Mouse (Mus musculus) forebrain, embryonic 11.5 days (tissue): ENCODE measurements at regions not wholly inside any gene's neighbourhood (a gene's known extent, or its start where the extent isn't known, plus 50 kb on each side); places are given as distances from the start of the nearest gene placed in this dataset.

ENCODE experiments used
- ATAC-seq: fragments of 200-750 bp; cut with Nextera tagmentation; replicated peaks from 2 replicates; pipeline ENCODE4 v1.8.0; 2017; ENCODE audit warnings: moderate TSS enrichment; ENCODE audit not compliant: low FRiP score
- DNase-seq: peaks from one replicate; pipeline ENCODE4 v3.0.0-alpha.2; 2017; ENCODE audit warnings: low spot score
- H3K27ac ChIP-seq: fragments of 300-500 bp; sonication (generic); 2 replicates; pipeline ENCODE4 v1.5.1; 2014; ENCODE audit warnings: low read depth, low read length
- H3K27me3 ChIP-seq: fragments of 300-500 bp; sonication (generic); 2 replicates; pipeline ENCODE4 v1.6.1; 2014; ENCODE audit warnings: mild to moderate bottlenecking, low read length, mixed read lengths; ENCODE audit not compliant: control insufficient read depth, insufficient read depth
- H3K36me3 ChIP-seq: fragments of 300-500 bp; sonication (generic); 2 replicates; pipeline ENCODE4 v1.6.1; 2014; ENCODE audit warnings: mild to moderate bottlenecking, low read length, moderate library complexity, mixed read lengths; ENCODE audit not compliant: control insufficient read depth, insufficient read depth
- H3K4me1 ChIP-seq: fragments of 300-500 bp; sonication (generic); replicated peaks from 2 replicates; pipeline ENCODE4 v1.6.1; 2014; ENCODE audit warnings: low read length, mixed read lengths; ENCODE audit not compliant: control insufficient read depth, insufficient read depth
- H3K4me2 ChIP-seq: fragments of 300-500 bp; sonication (generic); 2 replicates; pipeline ENCODE4 v1.6.1; 2014; ENCODE audit warnings: low read depth, mild to moderate bottlenecking, low read length, moderate library complexity, mixed read lengths; ENCODE audit not compliant: severe bottlenecking
- H3K4me3 ChIP-seq: fragments of 300-500 bp; sonication (generic); 2 replicates; pipeline ENCODE4 v1.5.1; 2014; ENCODE audit warnings: low read depth, low read length
- H3K9ac ChIP-seq: fragments of 300-500 bp; sonication (generic); 2 replicates; pipeline ENCODE4 v1.6.1; 2014; ENCODE audit warnings: low read length
- H3K9me3 ChIP-seq: fragments of 300-500 bp; sonication (generic); 2 replicates; pipeline ENCODE4 v1.6.1; 2016; ENCODE audit warnings: low read length, mixed read lengths; ENCODE audit not compliant: control insufficient read depth
- WGBS: fragments of 180-500 bp; shearing (Covaris S2); extraction: QIAGEN DNeasy Blood & Tissue Kit; methylation state at CpG from one replicate; pipeline ENCODE4 v1.1.7; 2014; 5-methylcytosine and 5-hydroxymethylcytosine counted together

- no peak for DNase-seq
- ATAC-seq: no peak
- no peak overlapping the region for H3K27ac ChIP-seq
- H3K36me3 ChIP-seq: no peaks in the 10 kb centered on the region
- H3K9me3 ChIP-seq: no peaks in the 10 kb centered on the region
- no peaks in the 10 kb centered on the region for H3K27me3 ChIP-seq
- H3K4me2 ChIP-seq: no peak overlapping the region
- 92% methylated on average over 3 of the region's 3 CpGs for WGBS
- H3K9ac ChIP-seq: no peak overlapping the region
- no peak overlapping the region for H3K4me3 ChIP-seq
- H3K4me1 ChIP-seq: peaks cover 2% of the 10 kb centered on the region; the same call in 1 of the 2 replicates
Observed at GRCm38 (mm10) chr8:116452806-116453205, 52.0 kb upstream of the Dynlrb2 start.

- DNase-seq (no peak), ATAC-seq (no peak)
- 64% methylated on average over 3 of the region's 3 CpGs for WGBS
- H3K4me2 ChIP-seq: no peak overlapping the region
- no peak overlapping the region for H3K9ac ChIP-seq
- H3K27ac ChIP-seq: no peak overlapping the region
- no peaks in the 10 kb centered on the region for H3K36me3 ChIP-seq
- no peak overlapping the region for H3K4me3 ChIP-seq
- H3K9me3 ChIP-seq: no peaks in the 10 kb centered on the region
- peaks cover 2% of the 10 kb centered on the region; the same call in 1 of the 2 replicates for H3K4me1 ChIP-seq
- H3K27me3 ChIP-seq: no peaks in the 10 kb centered on the region
Observed at GRCm38 (mm10) chr8:116451397-116451796, 53.4 kb upstream of the Dynlrb2 start.

GRCm38 (mm10) chr8:116447452-116447851, 57.3 kb upstream of the Dynlrb2 start:
- DNase-seq (no peak), ATAC-seq (no peak)
- H3K4me3 ChIP-seq: no peak overlapping the region
- no peaks in the 10 kb centered on the region for H3K36me3 ChIP-seq
- H3K9me3 ChIP-seq: no peaks in the 10 kb centered on the region
- WGBS: 93% methylated on average over 2 of the region's 2 CpGs
- no peak overlapping the region for H3K9ac ChIP-seq
- H3K27ac ChIP-seq: no peak overlapping the region
- H3K27me3 ChIP-seq: no peaks in the 10 kb centered on the region
- H3K4me1 ChIP-seq: peaks cover 2% of the 10 kb centered on the region; the same call in 1 of the 2 replicates
- no peak overlapping the region for H3K4me2 ChIP-seq

- WGBS: 60% methylated on average over 2 of the region's 2 CpGs
- ATAC-seq: no peak
Observed at GRCm38 (mm10) chr8:116442827-116443226, 61.9 kb upstream of the Dynlrb2 start.

GRCm38 (mm10) chr8:116438895-116439294, 65.9 kb upstream of the Dynlrb2 start:
- ATAC-seq: peak; percentile 69; the same call in 1 of the 2 replicates
- WGBS: 17% methylated on average over 7 of the region's 7 CpGs
- H3K27me3 ChIP-seq: no peaks in the 10 kb centered on the region

More at GRCm38 (mm10) chr8:116442827-116443226, 61.9 kb upstream of the Dynlrb2 start:
- no peak overlapping the region for H3K27ac ChIP-seq
- no peaks in the 10 kb centered on the region for H3K9me3 ChIP-seq
- H3K9ac ChIP-seq: no peak overlapping the region
- no peaks in the 10 kb centered on the region for H3K36me3 ChIP-seq
- DNase-seq: no peak
- H3K4me1 ChIP-seq: no peaks in the 10 kb centered on the region
- H3K4me3 ChIP-seq: no peak overlapping the region
- H3K27me3 ChIP-seq: no peaks in the 10 kb centered on the region
- H3K4me2 ChIP-seq: no peak overlapping the region

GRCm38 (mm10) chr8:116435268-116435980, 69.3 kb upstream of the Dynlrb2 start:
- no peak for DNase-seq
- Histone ChIP-seq H3K4me3 (no peak overlapping the region), H3K27ac (no peak overlapping the region), H3K4me1 (no peaks in the 10 kb centered on the region), H3K27me3 (no peaks in the 10 kb centered on the region), H3K9ac (no peak overlapping the region), H3K9me3 (no peaks in the 10 kb centered on the region), H3K36me3 (no peaks in the 10 kb centered on the region), H3K4me2 (no peak overlapping the region)
- WGBS: 69% methylated on average over 15 of the region's 15 CpGs
- no peak for ATAC-seq

More at GRCm38 (mm10) chr8:116438895-116439294, 65.9 kb upstream of the Dynlrb2 start:
- H3K27ac ChIP-seq: no peak overlapping the region
- no peak overlapping the region for H3K4me3 ChIP-seq
- no peaks in the 10 kb centered on the region for H3K36me3 ChIP-seq
- no peak overlapping the region for H3K4me2 ChIP-seq
- H3K9ac ChIP-seq: no peak overlapping the region
- no peaks in the 10 kb centered on the region for H3K9me3 ChIP-seq
- DNase-seq: peak; percentile 89
- H3K4me1 ChIP-seq: no peaks in the 10 kb centered on the region

GRCm38 (mm10) chr8:116430051-116430450, 74.7 kb upstream of the Dynlrb2 start:
- DNase-seq: no peak

GRCm38 (mm10) chr8:116429649-116430048, 75.1 kb upstream of the Dynlrb2 start:
- Histone ChIP-seq H3K4me1 (no peaks in the 10 kb centered on the region), H3K36me3 (no peaks in the 10 kb centered on the region), H3K4me2 (no peak overlapping the region), H3K9me3 (no peaks in the 10 kb centered on the region; the same call in 1 of the 2 replicates), H3K9ac (no peak overlapping the region), H3K27ac (no peak overlapping the region), H3K27me3 (no peaks in the 10 kb centered on the region), H3K4me3 (no peak overlapping the region)
- no peak for DNase-seq
- 78% methylated on average over 6 of the region's 6 CpGs for WGBS
- ATAC-seq: no peak

More at GRCm38 (mm10) chr8:116430051-116430450, 74.7 kb upstream of the Dynlrb2 start:
- H3K9ac ChIP-seq: no peak overlapping the region
- no peaks in the 10 kb centered on the region for H3K36me3 ChIP-seq
- no peak overlapping the region for H3K4me3 ChIP-seq
- H3K27me3 ChIP-seq: no peaks in the 10 kb centered on the region
- H3K4me1 ChIP-seq: no peaks in the 10 kb centered on the region
- no peak overlapping the region for H3K4me2 ChIP-seq
- H3K9me3 ChIP-seq: no peaks in the 10 kb centered on the region; the same call in 1 of the 2 replicates
- 85% methylated on average over 5 of the region's 5 CpGs for WGBS
- no peak overlapping the region for H3K27ac ChIP-seq
- ATAC-seq: no peak

- H3K27me3 ChIP-seq: no peaks in the 10 kb centered on the region
- no peak for ATAC-seq
- H3K4me2 ChIP-seq: no peak overlapping the region
- H3K4me1 ChIP-seq: no peaks in the 10 kb centered on the region
- WGBS: 78% methylated on average over 6 of the region's 6 CpGs
- no peak overlapping the region for H3K27ac ChIP-seq
- DNase-seq: no peak
- H3K9ac ChIP-seq: no peak overlapping the region
- no peaks in the 10 kb centered on the region for H3K36me3 ChIP-seq
- H3K4me3 ChIP-seq: no peak overlapping the region
- H3K9me3 ChIP-seq: no peaks in the 10 kb centered on the region; the same call in 1 of the 2 replicates
Observed at GRCm38 (mm10) chr8:116422826-116423225, 81.9 kb upstream of the Dynlrb2 start.
